Mouse (Mus musculus) midbrain, embryonic 14.5 days (tissue): ENCODE data around the gene Stat5a. TPM values are rescaled to one million over a fixed set of nuclear protein-coding genes. Genes with fewer than 3 reads are reported as not detected.

Experiments used
- ATAC-seq: fragments of 200-750 bp; cut with Nextera tagmentation; 2 replicates; pipeline ENCODE4 v1.8.0; 2017; ENCODE audit warnings: moderate number of reproducible peaks, moderate library complexity; ENCODE audit not compliant: low FRiP score, low TSS enrichment
- DNase-seq: peaks from one replicate; pipeline ENCODE4 v3.0.0-alpha.2; 2015
- H3K27ac ChIP-seq: fragments of 300-500 bp; sonication (generic); replicated peaks from 2 replicates; pipeline ENCODE4 v1.5.1; 2014; ENCODE audit warnings: mild to moderate bottlenecking, low read depth, low read length, moderate library complexity
- H3K27me3 ChIP-seq: fragments of 300-500 bp; sonication (generic); 2 replicates; pipeline ENCODE4 v1.6.1; 2014; ENCODE audit warnings: low read length, control low read depth, mixed read lengths; ENCODE audit not compliant: control insufficient read depth, insufficient read depth
- H3K36me3 ChIP-seq: fragments of 300-500 bp; sonication (generic); 2 replicates; pipeline ENCODE4 v1.6.1; 2014; ENCODE audit warnings: low read length, control low read depth; ENCODE audit not compliant: control insufficient read depth, insufficient read depth
- H3K4me1 ChIP-seq: fragments of 300-500 bp; sonication (generic); 2 replicates; pipeline ENCODE4 v1.6.1; 2014; ENCODE audit warnings: mild to moderate bottlenecking, antibody characterized with exemption, low read length, control low read depth; ENCODE audit not compliant: control insufficient read depth, insufficient read depth
- H3K4me2 ChIP-seq: fragments of 300-500 bp; sonication (generic); 2 replicates; pipeline ENCODE4 v1.6.1; 2014; ENCODE audit warnings: mild to moderate bottlenecking, low read length, moderate library complexity
- H3K4me3 ChIP-seq: fragments of 300-500 bp; sonication (generic); replicated peaks from 2 replicates; pipeline ENCODE4 v1.5.1; 2014; ENCODE audit warnings: low read depth, low read length
- H3K9ac ChIP-seq: fragments of 300-500 bp; sonication (generic); replicated peaks from 2 replicates; pipeline ENCODE4 v1.6.1; 2014; ENCODE audit warnings: mild to moderate bottlenecking, low read length, moderate library complexity
- H3K9me3 ChIP-seq: fragments of 300-500 bp; sonication (generic); 2 replicates; pipeline ENCODE4 v1.6.1; 2016; ENCODE audit warnings: low read length, control low read depth, mixed read lengths; ENCODE audit not compliant: control insufficient read depth
- WGBS: fragments of 180-500 bp; shearing (Covaris S2); extraction: QIAGEN DNeasy Blood & Tissue Kit; methylation state at CpG from one replicate; pipeline ENCODE4 v1.1.7; 2014; 5-methylcytosine and 5-hydroxymethylcytosine counted together
- polyA plus RNA-seq: library from polyadenylated mRNA; unstranded; fragments of >200 nt; fragmentation: Nextera tagmentation; extraction: Ambion mirVana; gene quantifications from 2 replicates; pipeline ENCODE4 v1.2.1, GENCODE M21; 2014

Stat5a gene
- polyA plus RNA-seq, 1 experiment from 2014 or later, result 1.9 TPM

- DNase-seq, result no peak
- H3K4me1 ChIP-seq, result no peaks in the 10 kb centered on the region
- no peaks in the 10 kb centered on the region for H3K36me3 ChIP-seq
- H3K9me3 ChIP-seq, result no peaks in the 10 kb centered on the region
- H3K9ac ChIP-seq, result no peak overlapping the region
- no peaks in the 10 kb centered on the region for H3K27me3 ChIP-seq
- no peak for ATAC-seq
- H3K4me3 ChIP-seq, result no peak overlapping the region
- WGBS, result 90% methylated on average over 4 of the region's 4 CpGs
- no peak overlapping the region for H3K4me2 ChIP-seq
- no peak overlapping the region for H3K27ac ChIP-seq
Measured at GRCm38 (mm10) chr11:100920887-100921624, 61.9 kb downstream of the Stat5a start.

- H3K4me1 ChIP-seq, result no peaks in the 10 kb centered on the region
- DNase-seq (no peak), ATAC-seq (no peak)
- H3K4me2 ChIP-seq, result no peak overlapping the region
- H3K9me3 ChIP-seq, result no peaks in the 10 kb centered on the region
- H3K36me3 ChIP-seq, result no peaks in the 10 kb centered on the region
- H3K9ac ChIP-seq, result no peak overlapping the region
- H3K4me3 ChIP-seq, result no peak overlapping the region
- 96% methylated on average over 1 of the region's 1 CpGs for WGBS
- H3K27me3 ChIP-seq, result no peaks in the 10 kb centered on the region
- no peak overlapping the region for H3K27ac ChIP-seq
Measured at GRCm38 (mm10) chr11:100924386-100924919, 65.3 kb downstream of the Stat5a start.

- Histone ChIP-seq H3K36me3 (no peaks in the 10 kb centered on the region), H3K9ac (no peak overlapping the region), H3K27ac (no peak overlapping the region), H3K27me3 (no peaks in the 10 kb centered on the region), H3K4me1 (no peaks in the 10 kb centered on the region), H3K4me2 (no peak overlapping the region), H3K9me3 (no peaks in the 10 kb centered on the region), H3K4me3 (no peak overlapping the region)
- ATAC-seq, result no peak
- WGBS, result 89% methylated on average over 3 of the region's 3 CpGs
- no peak for DNase-seq
Measured at GRCm38 (mm10) chr11:100927386-100927785, 68.2 kb downstream of the Stat5a start.

GRCm38 (mm10) chr11:100930611-100931010 lies 71.5 kb downstream of the Stat5a start:
- H3K4me3 ChIP-seq, result no peak overlapping the region
- H3K9me3 ChIP-seq, result no peaks in the 10 kb centered on the region
- no peak overlapping the region for H3K9ac ChIP-seq
- no peaks in the 10 kb centered on the region for H3K36me3 ChIP-seq
- WGBS, result 75% methylated on average over 7 of the region's 7 CpGs
- H3K4me1 ChIP-seq, result no peaks in the 10 kb centered on the region
- no peak overlapping the region for H3K27ac ChIP-seq
- no peak overlapping the region for H3K4me2 ChIP-seq
- no peak for ATAC-seq
- no peaks in the 10 kb centered on the region for H3K27me3 ChIP-seq
- DNase-seq, result no peak

- no peak overlapping the region for H3K4me3 ChIP-seq
- H3K27ac ChIP-seq, result no peak overlapping the region
- no peaks in the 10 kb centered on the region for H3K9me3 ChIP-seq
- DNase-seq (no peak), ATAC-seq (no peak)
- no peak overlapping the region for H3K4me2 ChIP-seq
- no peak overlapping the region for H3K9ac ChIP-seq
- no peaks in the 10 kb centered on the region for H3K27me3 ChIP-seq
- no peaks in the 10 kb centered on the region for H3K36me3 ChIP-seq
- H3K4me1 ChIP-seq, result no peaks in the 10 kb centered on the region
- 72% methylated on average over 12 of the region's 12 CpGs for WGBS
Measured at GRCm38 (mm10) chr11:100931254-100931921, 72.2 kb downstream of the Stat5a start.

Other genes starting within 250 kb of the Stat5a start
- gene Nkiras2, start 240.1 kb upstream of the Stat5a start, polyA plus RNA-seq, result 125 and 129 TPM in 2 replicates
- 93.7 and 108 TPM in 2 replicates for gene Dnajc7, start 239.2 kb upstream of the Stat5a start, polyA plus RNA-seq
- 0.41 and 0.49 TPM in 2 replicates for gene Zfp385c, start 166.9 kb upstream of the Stat5a start, polyA plus RNA-seq
- gene Dhx58, start 155.1 kb upstream of the Stat5a start, polyA plus RNA-seq, result 2.0 and 2.1 TPM in 2 replicates
- gene Kat2a, start 146.9 kb upstream of the Stat5a start, polyA plus RNA-seq, result 50.0 and 53.7 TPM in 2 replicates
- 0.70 TPM in 1 of 2 replicates, not detected in the other for gene Hspb9, start 145.5 kb upstream of the Stat5a start, polyA plus RNA-seq
- gene Rab5c, start 121.1 kb upstream of the Stat5a start, polyA plus RNA-seq, result 86.8 and 156 TPM in 2 replicates
- gene Kcnh4, start 99.4 kb upstream of the Stat5a start, polyA plus RNA-seq, result 9.8 and 13.0 TPM in 2 replicates
- gene Hcrt, start 96.4 kb upstream of the Stat5a start, polyA plus RNA-seq, result 0.55 TPM in 1 of 2 replicates, not detected in the other
- 3.0 TPM in 2 replicates for gene Ghdc, start 88.4 kb upstream of the Stat5a start, polyA plus RNA-seq
- 17.2 and 18.6 TPM in 2 replicates for gene Stat5b, start 8.6 kb upstream of the Stat5a start, polyA plus RNA-seq
- gene Stat3, start 80.2 kb downstream of the Stat5a start, polyA plus RNA-seq, result 29.6 and 30.6 TPM in 2 replicates
- 8.0 and 16.3 TPM in 2 replicates for gene Cavin1, start 111.5 kb downstream of the Stat5a start, polyA plus RNA-seq
- gene Atp6v0a1, start 150.1 kb downstream of the Stat5a start, polyA plus RNA-seq, result 115 and 119 TPM in 2 replicates
- gene Naglu, start 210.7 kb downstream of the Stat5a start, polyA plus RNA-seq, result 9.5 and 9.8 TPM in 2 replicates
- 0.16 and 0.43 TPM in 2 replicates for gene Hsd17b1, start 219.1 kb downstream of the Stat5a start, polyA plus RNA-seq
- 43.6 and 44.4 TPM in 2 replicates for gene Coasy, start 223.2 kb downstream of the Stat5a start, polyA plus RNA-seq
- 92.9 and 100 TPM in 2 replicates for gene Mlx, start 227.9 kb downstream of the Stat5a start, polyA plus RNA-seq
- gene Psmc3ip, start 236.1 kb downstream of the Stat5a start, polyA plus RNA-seq, result 19.2 and 19.6 TPM in 2 replicates